Mouse (Mus musculus): ENCODE measurements around the gene Chrna1.

Gene Chrna1

GRCm38 (mm10) chr2:73522336-73522735 is 57.8 kb downstream of the Chrna1 start:
- CTCF ChIA-PET = no interaction called here

- CTCF ChIA-PET = no interaction called here
These were observed 58.4 kb downstream of the Chrna1 start for GRCm38 (mm10) chr2:73521737-73522136.

GRCm38 (mm10) chr2:73518966-73519365 is 61.2 kb downstream of the Chrna1 start:
- CTCF ChIA-PET = no interaction called here

GRCm38 (mm10) chr2:73518311-73518710 is 61.8 kb downstream of the Chrna1 start:
- CTCF ChIA-PET = no interaction called here

GRCm38 (mm10) chr2:73514178-73514577 is 66.0 kb downstream of the Chrna1 start:
- CTCF ChIA-PET = interaction anchor here (0.6 kb wide), 1 partner anchor 19 kb away, joined by 3 read pairs; no protein-coding TSS in a partner anchor
